Mouse (Mus musculus): ENCODE measurements around the gene Slc5a4b. TPM values are rescaled to one million over a fixed set of nuclear protein-coding genes. Genes with fewer than 3 reads are reported as not detected.

Slc5a4b gene
- not detected in 2 replicates for polyA plus RNA-seq (2012; ENCODE audit: insufficient read depth, low replicate concordance)

- H3K9me3 ChIP-seq: peaks cover 15% of the 10 kb centered on the region
- H3K27me3 ChIP-seq (replicated peaks): peaks cover 6% of the 10 kb centered on the region
- H3K4me3 ChIP-seq (replicated peaks): no peak within 1 kb of the TSS
- no peaks in the 10 kb centered on the region for H3K36me3 ChIP-seq (replicated peaks; ENCODE audit: low read length)
- TF ChIP-seq FLI1 (IDR thresholded peaks at IDR 0.05; ENCODE audit: low read length): no peak
- no peak for TF ChIP-seq GATA1 (IDR thresholded peaks at IDR 0.05; ENCODE audit: borderline replicate concordance, low read length)
- no peaks in the 10 kb centered on the region for H3K4me1 ChIP-seq
Observed at GRCm38 (mm10) chr10:76110861-76111260, at the start of gene Slc5a4b. Gene Slc5a4b (minus strand): TSS chr10:76110961.

- H3K9me3 ChIP-seq: no peaks in the 10 kb centered on the region
- no peaks in the 10 kb centered on the region for H3K36me3 ChIP-seq (replicated peaks; ENCODE audit: low read length)
- H3K4me1 ChIP-seq: no peaks in the 10 kb centered on the region
- no peak for TF ChIP-seq FLI1 (IDR thresholded peaks at IDR 0.05; ENCODE audit: low read length)
- no peak for TF ChIP-seq GATA1 (IDR thresholded peaks at IDR 0.05; ENCODE audit: borderline replicate concordance, low read length)
- peaks cover 2% of the 10 kb centered on the region for H3K27me3 ChIP-seq (replicated peaks)
- H3K4me3 ChIP-seq (replicated peaks): no peak overlapping the region
Observed at GRCm38 (mm10) chr10:76158009-76158408, 47.2 kb upstream of the Slc5a4b start.

GRCm38 (mm10) chr10:76157528-76157927 is 46.8 kb upstream of the Slc5a4b start:
- Histone ChIP-seq H3K27me3 (replicated peaks) (peaks cover 2% of the 10 kb centered on the region), H3K36me3 (replicated peaks; ENCODE audit: low read length) (no peaks in the 10 kb centered on the region), H3K4me3 (replicated peaks) (no peak overlapping the region), H3K4me1 (no peaks in the 10 kb centered on the region), H3K9me3 (no peaks in the 10 kb centered on the region)
- no peak for TF ChIP-seq GATA1 (IDR thresholded peaks at IDR 0.05; ENCODE audit: borderline replicate concordance, low read length)
- no peak for TF ChIP-seq FLI1 (IDR thresholded peaks at IDR 0.05; ENCODE audit: low read length)

GRCm38 (mm10) chr10:76155911-76156310 is 45.1 kb upstream of the Slc5a4b start:
- Histone ChIP-seq H3K4me1 (no peaks in the 10 kb centered on the region), H3K27me3 (replicated peaks) (peaks cover 2% of the 10 kb centered on the region), H3K4me3 (replicated peaks) (no peak overlapping the region), H3K9me3 (no peaks in the 10 kb centered on the region), H3K36me3 (replicated peaks; ENCODE audit: low read length) (no peaks in the 10 kb centered on the region)
- TF ChIP-seq FLI1 (IDR thresholded peaks at IDR 0.05; ENCODE audit: low read length): no peak
- no peak for TF ChIP-seq GATA1 (IDR thresholded peaks at IDR 0.05; ENCODE audit: borderline replicate concordance, low read length)

GRCm38 (mm10) chr10:76147278-76147677 is 36.5 kb upstream of the Slc5a4b start, which contains the start of gene Slc5a4a:
Gene Slc5a4a (plus strand): TSS chr10:76147451.
- no peak within 1 kb of the TSS for H3K4me3 ChIP-seq (replicated peaks)
- TF ChIP-seq GATA1 (IDR thresholded peaks at IDR 0.05; ENCODE audit: borderline replicate concordance, low read length): no peak
- TF ChIP-seq FLI1 (IDR thresholded peaks at IDR 0.05; ENCODE audit: low read length): no peak
- no peaks in the 10 kb centered on the region for H3K9me3 ChIP-seq
- H3K4me1 ChIP-seq: no peaks in the 10 kb centered on the region
- H3K36me3 ChIP-seq (replicated peaks; ENCODE audit: low read length): no peaks in the 10 kb centered on the region
- H3K27me3 ChIP-seq (replicated peaks): peaks cover 10% of the 10 kb centered on the region

GRCm38 (mm10) chr10:76146846-76147245 is 36.1 kb upstream of the Slc5a4b start:
- H3K4me3 ChIP-seq (replicated peaks): no peak overlapping the region
- no peaks in the 10 kb centered on the region for H3K4me1 ChIP-seq
- H3K36me3 ChIP-seq (replicated peaks; ENCODE audit: low read length): no peaks in the 10 kb centered on the region
- H3K9me3 ChIP-seq: no peaks in the 10 kb centered on the region
- peaks cover 10% of the 10 kb centered on the region for H3K27me3 ChIP-seq (replicated peaks)
- TF ChIP-seq GATA1 (IDR thresholded peaks at IDR 0.05; ENCODE audit: borderline replicate concordance, low read length) (no peak), FLI1 (IDR thresholded peaks at IDR 0.05; ENCODE audit: low read length) (no peak)

GRCm38 (mm10) chr10:76136318-76136717 is 25.6 kb upstream of the Slc5a4b start:
- Histone ChIP-seq H3K36me3 (replicated peaks; ENCODE audit: low read length) (no peaks in the 10 kb centered on the region), H3K9me3 (no peaks in the 10 kb centered on the region), H3K4me1 (no peaks in the 10 kb centered on the region), H3K4me3 (replicated peaks) (no peak overlapping the region), H3K27me3 (replicated peaks) (no peaks in the 10 kb centered on the region)
- TF ChIP-seq GATA1 (IDR thresholded peaks at IDR 0.05; ENCODE audit: borderline replicate concordance, low read length) (no peak), FLI1 (IDR thresholded peaks at IDR 0.05; ENCODE audit: low read length) (no peak)

- TF ChIP-seq GATA1 (IDR thresholded peaks at IDR 0.05; ENCODE audit: borderline replicate concordance, low read length): no peak
- TF ChIP-seq FLI1 (IDR thresholded peaks at IDR 0.05; ENCODE audit: low read length): no peak
- H3K4me1 ChIP-seq: no peaks in the 10 kb centered on the region
- no peaks in the 10 kb centered on the region for H3K36me3 ChIP-seq (replicated peaks; ENCODE audit: low read length)
- no peaks in the 10 kb centered on the region for H3K9me3 ChIP-seq
- H3K4me3 ChIP-seq (replicated peaks): no peak overlapping the region
- no peaks in the 10 kb centered on the region for H3K27me3 ChIP-seq (replicated peaks)
Observed at GRCm38 (mm10) chr10:76132506-76132905, 21.7 kb upstream of the Slc5a4b start.

- TF ChIP-seq GATA1 (IDR thresholded peaks at IDR 0.05; ENCODE audit: borderline replicate concordance, low read length) (no peak), FLI1 (IDR thresholded peaks at IDR 0.05; ENCODE audit: low read length) (no peak)
- no peak overlapping the region for H3K4me3 ChIP-seq (replicated peaks)
- no peaks in the 10 kb centered on the region for H3K27me3 ChIP-seq (replicated peaks)
- no peaks in the 10 kb centered on the region for H3K36me3 ChIP-seq (replicated peaks; ENCODE audit: low read length)
- H3K4me1 ChIP-seq: peaks cover 7% of the 10 kb centered on the region; the same call in 1 of the 2 replicates
- no peaks in the 10 kb centered on the region for H3K9me3 ChIP-seq
Observed at GRCm38 (mm10) chr10:76121495-76121894, 10.7 kb upstream of the Slc5a4b start.

- TF ChIP-seq GATA1 (IDR thresholded peaks at IDR 0.05; ENCODE audit: borderline replicate concordance, low read length) (no peak), FLI1 (IDR thresholded peaks at IDR 0.05; ENCODE audit: low read length) (no peak)
- Histone ChIP-seq H3K36me3 (replicated peaks; ENCODE audit: low read length) (no peaks in the 10 kb centered on the region), H3K9me3 (peaks cover 6% of the 10 kb centered on the region), H3K4me3 (replicated peaks) (no peak overlapping the region), H3K4me1 (peaks cover 7% of the 10 kb centered on the region; the same call in 1 of the 2 replicates), H3K27me3 (replicated peaks) (no peaks in the 10 kb centered on the region)
Observed at GRCm38 (mm10) chr10:76120124-76120711, 9.5 kb upstream of the Slc5a4b start.

Data from megakaryocyte, embryonic 14.5 days (primary cell).